Mouse (Mus musculus) hindbrain, embryonic 11.5 days (tissue): ENCODE results near the gene Gstp3. TPM values are rescaled to one million over a fixed set of nuclear protein-coding genes. Genes with fewer than 3 reads are reported as not detected.
"Not testable (repeated sequence)": the region's sequence is repeated elsewhere in the genome, so short reads cannot be mapped to it uniquely, and the experiment has no call there.

Source experiments
- ATAC-seq: fragments of 200-750 bp; cut with Nextera tagmentation; 2 replicates; pipeline ENCODE4 v1.8.0; 2017; ENCODE audit warnings: mild to moderate bottlenecking, moderate TSS enrichment, moderate library complexity; ENCODE audit not compliant: low FRiP score
- DNase-seq: peaks from one replicate; pipeline ENCODE4 v3.0.0-alpha.2; 2015; ENCODE audit warnings: low spot score
- H3K27ac ChIP-seq: fragments of 300-500 bp; sonication (generic); 2 replicates; pipeline ENCODE4 v1.5.1; 2014; ENCODE audit warnings: mild to moderate bottlenecking, low read depth, low read length
- H3K27me3 ChIP-seq: fragments of 300-500 bp; sonication (generic); 2 replicates; pipeline ENCODE4 v1.6.1; 2014; ENCODE audit warnings: mild to moderate bottlenecking, low read length, moderate library complexity, mixed read lengths; ENCODE audit not compliant: control insufficient read depth, insufficient read depth
- H3K36me3 ChIP-seq: fragments of 300-500 bp; sonication (generic); 2 replicates; pipeline ENCODE4 v1.6.1; 2014; ENCODE audit warnings: mild to moderate bottlenecking, low read length, moderate library complexity, mixed read lengths; ENCODE audit not compliant: control insufficient read depth, insufficient read depth
- H3K4me1 ChIP-seq: fragments of 300-500 bp; sonication (generic); replicated peaks from 2 replicates; pipeline ENCODE4 v1.6.1; 2014; ENCODE audit warnings: low read length, mixed read lengths; ENCODE audit not compliant: control insufficient read depth, insufficient read depth
- H3K4me2 ChIP-seq: fragments of 300-500 bp; sonication (generic); replicated peaks from 2 replicates; pipeline ENCODE4 v1.6.1; 2014; ENCODE audit warnings: mild to moderate bottlenecking, low read depth, low read length
- H3K4me3 ChIP-seq: fragments of 300-500 bp; sonication (generic); 2 replicates; pipeline ENCODE4 v1.5.1; 2014; ENCODE audit warnings: low read depth, low read length
- H3K9ac ChIP-seq: fragments of 300-500 bp; sonication (generic); 2 replicates; pipeline ENCODE4 v1.6.1; 2014; ENCODE audit warnings: low read depth, low read length
- H3K9me3 ChIP-seq: fragments of 300-500 bp; sonication (generic); 2 replicates; pipeline ENCODE4 v1.6.1; 2016; ENCODE audit warnings: low read length; ENCODE audit not compliant: control insufficient read depth
- WGBS: fragments of 180-500 bp; shearing (Covaris S2); extraction: QIAGEN DNeasy Blood & Tissue Kit; methylation state at CpG from one replicate; pipeline ENCODE4 v1.1.7; 2014; 5-methylcytosine and 5-hydroxymethylcytosine counted together
- polyA plus RNA-seq: library from polyadenylated mRNA; unstranded; fragments of >200 nt; fragmentation: Nextera tagmentation; extraction: Ambion mirVana; gene quantifications from 2 replicates; pipeline ENCODE4 v1.2.1, GENCODE M21; 2014

The Gstp3 gene
- polyA plus RNA-seq, 1 experiment from 2014 or later = not detected

DNA sequence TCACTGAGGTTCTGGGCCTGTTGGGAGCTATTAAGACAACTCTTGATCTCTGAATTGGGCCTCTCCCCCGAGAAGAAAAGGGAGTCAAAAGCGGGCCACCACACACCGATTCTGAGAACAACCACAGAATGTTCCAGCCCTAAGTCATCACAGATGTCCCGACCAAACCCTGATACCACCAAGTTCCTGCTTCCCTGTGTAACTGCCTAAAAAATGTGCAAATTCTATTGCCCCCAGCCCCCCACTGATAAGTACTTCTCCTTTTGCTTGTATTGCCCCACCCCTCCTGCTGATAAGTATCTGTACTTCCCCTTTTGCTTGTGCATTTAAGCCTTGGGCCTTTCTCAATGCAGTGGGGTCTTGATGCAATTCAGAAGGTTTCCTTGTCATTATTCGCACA lies 15.3 kb downstream of the Gstp3 start:
- ATAC-seq = not testable (repeated sequence)

DNA sequence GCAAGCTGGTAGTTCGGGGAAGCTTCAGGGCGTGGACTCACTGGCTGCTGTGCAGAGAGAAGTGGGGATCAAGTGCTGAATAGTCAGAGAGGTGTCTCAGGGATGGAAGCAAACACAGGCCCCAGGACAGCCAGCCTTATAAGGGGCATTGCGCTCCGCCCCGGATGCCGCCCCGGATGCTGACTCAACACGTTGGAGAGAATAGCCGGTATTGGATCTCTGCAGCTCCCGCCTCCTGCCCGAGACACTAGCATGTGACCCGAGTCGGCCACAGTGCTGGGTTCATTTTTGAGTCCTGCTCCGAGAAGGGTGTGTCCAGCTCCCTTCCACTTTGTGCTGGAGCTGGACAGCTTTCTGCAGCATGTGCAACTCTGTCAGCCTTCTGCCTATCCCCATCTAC lies 17.2 kb downstream of the Gstp3 start:
- no peaks in the 10 kb centered on the region for H3K4me1 ChIP-seq
- no peaks in the 10 kb centered on the region for H3K27me3 ChIP-seq
- 81% methylated on average over 14 of the region's 14 CpGs for WGBS
- no peak overlapping the region for H3K27ac ChIP-seq
- H3K9me3 ChIP-seq = no peaks in the 10 kb centered on the region
- ATAC-seq (no peak), DNase-seq (no peak)
- H3K4me3 ChIP-seq = no peak overlapping the region
- H3K36me3 ChIP-seq = no peaks in the 10 kb centered on the region
- no peak overlapping the region for H3K9ac ChIP-seq
- H3K4me2 ChIP-seq = no peak overlapping the region

More for the DNA sequence above, 15.3 kb downstream of the Gstp3 start:
- not testable (repeated sequence) for H3K4me1 ChIP-seq, H3K4me3 ChIP-seq, H3K9me3 ChIP-seq, H3K4me2 ChIP-seq, DNase-seq, H3K9ac ChIP-seq, H3K27me3 ChIP-seq, H3K27ac ChIP-seq, H3K36me3 ChIP-seq
- 91% methylated on average over 5 of the region's 5 CpGs for WGBS

DNA sequence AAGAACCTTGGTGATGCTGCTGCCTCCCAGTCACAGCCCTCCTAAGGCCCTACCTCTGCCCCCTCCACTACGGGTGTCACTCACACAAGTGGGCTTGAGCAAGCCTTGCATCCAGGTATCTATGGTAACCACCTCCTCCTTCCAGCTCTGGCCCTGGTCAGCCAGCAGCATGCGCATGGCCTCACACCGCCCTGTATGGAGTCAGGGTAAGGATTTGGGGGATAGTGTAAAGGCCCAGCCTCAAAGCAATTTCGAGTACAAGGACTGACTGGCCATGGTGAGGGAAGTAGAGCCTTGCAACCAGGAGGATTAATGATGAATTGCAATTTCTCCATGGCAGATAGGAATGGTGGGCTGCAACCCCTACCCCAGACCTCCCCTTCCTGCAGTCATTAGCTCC lies 17.9 kb downstream of the Gstp3 start:
- ATAC-seq, H3K27ac ChIP-seq, H3K27me3 ChIP-seq, H3K4me2 ChIP-seq, H3K9me3 ChIP-seq, H3K4me1 ChIP-seq, H3K4me3 ChIP-seq, H3K9ac ChIP-seq, DNase-seq, H3K36me3 ChIP-seq: not testable (repeated sequence)
- WGBS = 88% methylated on average over 3 of the region's 4 CpGs

DNA sequence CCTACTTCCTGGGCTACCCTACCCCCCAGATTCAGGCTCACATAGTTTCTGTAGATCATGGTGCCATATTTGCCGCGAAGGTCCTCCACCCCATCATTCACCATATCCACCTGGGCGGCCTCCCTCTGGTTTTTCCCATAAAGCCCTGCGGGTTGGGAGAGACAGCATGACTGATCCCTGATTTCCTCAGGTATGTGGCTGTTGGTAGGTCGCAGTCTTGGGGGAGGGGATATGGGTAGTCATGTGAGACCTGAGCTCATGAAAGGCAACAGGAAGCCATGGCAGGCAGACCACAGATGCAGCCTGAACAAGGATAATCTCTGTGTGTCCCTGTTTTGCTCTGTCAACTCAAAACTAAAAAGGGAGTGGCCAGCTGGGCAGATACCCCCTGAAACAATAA lies 18.4 kb downstream of the Gstp3 start:
- 86% methylated on average over 5 of the region's 5 CpGs for WGBS
- ATAC-seq, H3K4me1 ChIP-seq, H3K36me3 ChIP-seq, H3K9ac ChIP-seq, H3K4me2 ChIP-seq, H3K4me3 ChIP-seq, H3K27me3 ChIP-seq, DNase-seq, H3K27ac ChIP-seq, H3K9me3 ChIP-seq: not testable (repeated sequence)

DNA sequence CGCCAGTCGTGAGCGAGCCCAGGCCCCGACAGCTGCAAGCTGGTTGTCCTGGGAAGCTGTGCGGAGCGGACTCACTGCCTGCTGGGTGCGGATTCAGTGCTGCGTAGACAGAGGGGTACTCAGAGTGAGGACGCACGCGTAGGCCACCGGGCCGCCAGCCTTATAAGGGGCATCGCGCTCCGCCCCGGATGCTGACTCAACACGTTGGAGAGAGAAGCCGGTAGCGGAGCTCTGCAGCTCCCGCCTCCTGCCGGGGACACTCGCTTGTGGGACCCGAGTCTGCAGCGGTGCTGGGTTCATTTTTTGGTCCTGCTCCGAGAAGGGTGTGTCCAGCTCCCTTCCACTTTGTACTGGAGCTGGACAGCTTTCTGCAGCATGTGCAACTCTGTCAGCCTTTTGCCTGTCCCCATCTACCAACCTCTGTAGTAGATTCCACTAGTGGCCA lies 21.6 kb downstream of the Gstp3 start, which contains the start of gene Gstp1:
Gene Gstp1, minus strand, starts transcription at position 198 of the 445 bp plus-strand sequence.
- Histone ChIP-seq H3K4me1 (no peaks in the 10 kb centered on the region), H3K9me3 (no peaks in the 10 kb centered on the region), H3K4me2 (peak within 1 kb of the TSS; percentile 66), H3K4me3 (peak within 1 kb of the TSS; percentile 61), H3K36me3 (no peaks in the 10 kb centered on the region), H3K9ac (peak within 1 kb of the TSS; percentile 70), H3K27me3 (no peaks in the 10 kb centered on the region), H3K27ac (no peak within 1 kb of the TSS)
- WGBS = under 1% methylated on average over 26 of the region's 26 CpGs
- ATAC-seq (peak; percentile 81), DNase-seq (peak; percentile 84)

DNA sequence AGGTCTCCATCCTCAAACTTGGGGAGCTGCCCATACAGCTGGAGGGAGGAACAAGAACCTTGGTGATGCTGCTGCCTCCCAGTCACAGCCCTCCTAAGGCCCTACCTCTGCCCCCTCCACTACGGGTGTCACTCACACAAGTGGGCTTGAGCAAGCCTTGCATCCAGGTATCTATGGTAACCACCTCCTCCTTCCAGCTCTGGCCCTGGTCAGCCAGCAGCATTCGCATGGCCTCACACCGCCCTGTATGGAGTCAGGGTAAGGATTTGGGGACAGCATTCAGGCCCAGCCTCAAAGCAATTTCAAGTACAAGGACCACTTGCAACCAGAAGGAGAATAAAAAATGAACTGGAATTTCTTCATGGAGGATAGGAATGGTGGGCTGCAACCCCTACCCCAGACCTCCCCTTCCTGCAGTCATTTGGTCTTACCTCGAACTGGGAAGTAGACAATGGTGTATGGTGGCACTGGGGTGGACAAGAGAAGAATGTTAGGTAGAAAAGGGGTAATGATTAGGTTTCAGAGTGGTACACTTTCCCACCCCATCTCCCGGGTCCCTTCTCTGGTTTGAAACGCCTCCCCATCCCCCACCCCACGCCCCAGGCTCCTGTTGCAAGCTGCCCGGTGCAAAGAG lies 22.1 kb downstream of the Gstp3 start:
- peak overlapping the region; percentile 70 for H3K9ac ChIP-seq
- peak; percentile 38; the same call in 1 of the 2 replicates for ATAC-seq
- H3K27ac ChIP-seq, H3K4me1 ChIP-seq, H3K36me3 ChIP-seq, H3K9me3 ChIP-seq, H3K27me3 ChIP-seq, DNase-seq: not testable (repeated sequence)
- H3K4me3 ChIP-seq = peak overlapping the region; percentile 61
- H3K4me2 ChIP-seq = peak overlapping the region; percentile 66
- WGBS = 29% methylated on average over 7 of the region's 8 CpGs

DNA sequence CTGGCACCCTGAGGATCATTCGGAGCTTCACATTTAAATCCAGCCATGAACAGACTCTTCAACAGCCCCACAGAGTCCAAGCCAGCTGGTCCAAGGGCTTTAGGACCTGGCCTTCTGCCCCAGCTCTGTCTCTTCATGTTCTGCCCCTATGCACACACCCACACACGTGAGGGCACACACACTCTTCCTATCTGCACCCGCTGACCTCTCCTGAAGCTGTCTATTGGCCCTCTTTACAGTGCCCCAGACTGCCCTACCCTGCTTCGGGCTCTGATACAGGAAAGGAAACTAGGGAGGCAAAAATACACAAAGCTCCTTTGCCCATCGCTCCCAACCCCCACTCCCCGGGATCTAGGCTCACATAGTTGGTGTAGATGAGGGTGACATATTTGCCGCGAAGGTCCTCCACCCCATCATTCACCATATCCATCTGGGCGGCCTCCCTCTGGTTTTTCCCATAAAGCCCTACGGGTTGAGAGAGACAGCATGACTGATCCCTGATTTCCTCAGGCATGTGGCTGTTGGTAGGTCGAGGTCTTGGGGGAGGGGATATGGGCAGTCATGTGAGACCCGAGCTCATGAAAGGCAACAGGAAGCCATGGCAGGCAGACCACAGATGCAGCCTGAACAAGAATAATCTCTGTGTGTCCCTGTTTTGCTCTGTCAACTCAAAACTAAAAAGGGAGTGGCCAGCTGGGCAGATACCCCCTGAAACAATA lies 22.9 kb downstream of the Gstp3 start:
- no peak overlapping the region for H3K4me3 ChIP-seq
- H3K27ac ChIP-seq = no peak overlapping the region
- no peaks in the 10 kb centered on the region for H3K36me3 ChIP-seq
- 75% methylated on average over 12 of the region's 12 CpGs for WGBS
- DNase-seq (peak; percentile 28), ATAC-seq (0 out of 2 replicates have a peak, but pooled peaks have one; percentile 10)
- H3K9me3 ChIP-seq = no peaks in the 10 kb centered on the region
- no peaks in the 10 kb centered on the region for H3K27me3 ChIP-seq
- no peaks in the 10 kb centered on the region for H3K4me1 ChIP-seq
- H3K9ac ChIP-seq = no peak overlapping the region; the same call in 1 of the 2 replicates
- H3K4me2 ChIP-seq = no peak overlapping the region

DNA sequence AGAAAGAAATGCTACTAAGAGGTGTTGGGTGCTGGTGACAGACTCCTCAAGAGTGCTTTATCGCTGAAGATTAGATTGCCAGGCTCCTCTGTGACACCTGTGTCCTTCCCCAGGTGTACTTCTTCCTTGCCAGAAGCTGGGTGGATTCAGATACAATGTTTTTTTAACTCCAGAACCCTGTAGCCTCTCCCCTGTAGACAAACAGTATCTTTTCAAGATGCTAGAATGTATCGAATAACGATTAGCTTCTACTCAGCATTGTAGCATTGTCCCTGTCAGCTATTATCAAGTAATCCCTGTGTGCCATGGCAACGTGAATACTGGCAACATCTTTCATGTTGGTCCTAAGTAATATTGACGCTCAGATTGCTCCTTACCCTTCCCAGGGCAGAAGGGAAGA lies 25.6 kb downstream of the Gstp3 start:
- Histone ChIP-seq H3K9me3 (no peaks in the 10 kb centered on the region), H3K27ac (no peak overlapping the region), H3K9ac (no peak overlapping the region), H3K36me3 (no peaks in the 10 kb centered on the region), H3K4me2 (no peak overlapping the region), H3K4me1 (no peaks in the 10 kb centered on the region), H3K27me3 (no peaks in the 10 kb centered on the region), H3K4me3 (no peak overlapping the region)
- no peak for DNase-seq
- 78% methylated on average over 5 of the region's 5 CpGs for WGBS
- ATAC-seq = no peak

DNA sequence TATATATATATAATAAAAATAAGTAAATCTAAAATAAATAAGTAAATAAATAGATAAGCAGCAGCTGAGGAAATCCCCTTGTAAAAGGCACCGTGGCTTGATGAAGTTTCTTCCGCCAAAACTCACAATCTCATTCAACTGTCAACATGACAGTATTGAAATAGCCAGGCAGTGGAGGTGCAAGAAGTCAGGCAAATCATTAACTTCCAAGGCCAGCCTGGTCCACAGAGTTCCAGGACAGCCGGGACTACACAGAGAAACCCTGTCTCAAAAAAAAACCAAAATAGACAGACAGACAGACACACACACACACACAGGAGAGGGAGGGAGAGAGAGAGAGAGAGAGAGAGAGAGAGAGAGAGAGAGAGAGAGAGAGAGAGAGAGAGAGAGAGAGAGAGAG lies 26.1 kb downstream of the Gstp3 start:
- H3K4me2 ChIP-seq = no peak overlapping the region
- H3K27me3 ChIP-seq = no peaks in the 10 kb centered on the region
- no peaks in the 10 kb centered on the region for H3K36me3 ChIP-seq
- H3K4me3 ChIP-seq = no peak overlapping the region
- no peak overlapping the region for H3K27ac ChIP-seq
- no peaks in the 10 kb centered on the region for H3K9me3 ChIP-seq
- DNase-seq (no peak), ATAC-seq (no peak)
- WGBS = 73% methylated on average over 3 of the region's 3 CpGs
- no peak overlapping the region for H3K9ac ChIP-seq
- H3K4me1 ChIP-seq = no peaks in the 10 kb centered on the region
